In genomic region chr11:106742388-106742841, GRCm38 (mm10) we compare ENCODE assay signal across 9 mouse cellular contexts. TPM values are rescaled to one million over a fixed set of nuclear protein-coding genes. Genes with fewer than 3 reads are reported as not detected.
DNase-seq lines count a peak whose midpoint lies in the region; ATAC-seq and TF ChIP-seq lines count a peak whose summit lies in the region.
"Had no signal": no experiment of that assay in that cellular context is flagged by ENCODE, and none has a peak within 500 bp of the region (broad histone marks: within the 10 kb centered on the region; RNA-seq: fewer than 3 reads in every experiment).

No protein-coding gene starts in this region.

- WGBS in liver, postnatal 0 days (ENCODE audit: insufficient replicate concordance): 46% methylated on average over 6 of the region's 6 CpGs
- WGBS in liver, embryonic 11.5 days: 39% methylated on average over 6 of the region's 6 CpGs

- ATAC-seq in liver, postnatal 0 days: no peak
- ATAC-seq in liver, embryonic 11.5 days (replicated peaks; ENCODE audit: low FRiP score): no peak
- peak; percentile 63; the same call in 1 of the 2 replicates for ATAC-seq in neutrophil, adult 5-6 weeks (ENCODE audit: extremely low read depth, insufficient number of reproducible peaks, low FRiP score, poor library complexity, severe bottlenecking)

- no peak overlapping the region for H3K27ac ChIP-seq in liver, postnatal 0 days (ENCODE audit: low read depth)
- H3K27ac ChIP-seq in liver, embryonic 11.5 days (ENCODE audit: low read depth, low read length): no peak overlapping the region

- no peak for TF ChIP-seq EP300 in liver, postnatal 0 days (IDR thresholded peaks at IDR 0.05; ENCODE audit: low read depth)

- intact Hi-C loops in gastrocnemius, postnatal 14 days (cut with DNase I; ENCODE audit: low total_unique reads): no loop called here

- no peak overlapping the region for H3K4me3 ChIP-seq in liver, postnatal 0 days (ENCODE audit: low read depth, low read length)
- no peak overlapping the region for H3K4me3 ChIP-seq in liver, embryonic 11.5 days (ENCODE audit: low read depth, low read length)

- no peaks in the 10 kb centered on the region for H3K9me3 ChIP-seq in liver, postnatal 0 days (ENCODE audit: low read length)
- H3K9me3 ChIP-seq in liver, embryonic 11.5 days (ENCODE audit: control insufficient read depth, low read length): peaks cover 2% of the 10 kb centered on the region; the same call in 1 of the 2 replicates

- DNase-seq in cerebellum, adult 9-10 months: peak; percentile 34
- DNase-seq in cerebellum, postnatal 25 days: no peak
- no peak for DNase-seq in liver, postnatal 0 days
- DNase-seq in liver, embryonic 11.5 days (ENCODE audit: low spot score): no peak
- peak; percentile 79 for DNase-seq in adipocyte (ENCODE audit: low spot score)
- no peak for DNase-seq in left cerebral cortex, adult 18-20 months (ENCODE audit: low spot score in 2 of 2)
- DNase-seq in gastrocnemius, postnatal 14 days: no peak
- DNase-seq: lung, adult 2 months had no signal

- no peaks in the 10 kb centered on the region for H3K4me1 ChIP-seq in liver, postnatal 0 days (ENCODE audit: insufficient read depth)
- 0 out of 2 replicates have a peak, but pooled peaks cover under 1% of the 10 kb centered on the region for H3K4me1 ChIP-seq in liver, embryonic 11.5 days (replicated peaks; ENCODE audit: control insufficient read depth, insufficient read depth, low read length)

- TF ChIP-seq CTCF in liver, postnatal 0 days (IDR thresholded peaks at IDR 0.05; ENCODE audit: low read depth): peak; percentile 62

- H3K9ac ChIP-seq in liver, postnatal 0 days (replicated peaks): no peak overlapping the region
- no peak overlapping the region for H3K9ac ChIP-seq in liver, embryonic 11.5 days (ENCODE audit: low read depth, low read length)

- H3K27me3 ChIP-seq in liver, postnatal 0 days (ENCODE audit: insufficient read depth, low read length): no peaks in the 10 kb centered on the region
- no peaks in the 10 kb centered on the region for H3K27me3 ChIP-seq in liver, embryonic 11.5 days (replicated peaks; ENCODE audit: control insufficient read depth, insufficient read depth, low read length)

- H3K36me3 ChIP-seq in liver, postnatal 0 days (replicated peaks; ENCODE audit: insufficient read depth, low read length): no peaks in the 10 kb centered on the region
- no peaks in the 10 kb centered on the region for H3K36me3 ChIP-seq in liver, embryonic 11.5 days (ENCODE audit: control insufficient read depth, insufficient read depth, low read length)

- 0 out of 2 replicates have a peak overlapping the region, but pooled peaks have one; percentile 4 for H3K4me2 ChIP-seq in liver, postnatal 0 days (ENCODE audit: low read depth, low read length)
- H3K4me2 ChIP-seq in liver, embryonic 11.5 days: no peak overlapping the region

RNA-seq across cellular contexts. Expression of gene Pecam1, which starts 8.0 kb away (rescaled TPM):
- 9.2 TPM in 2 replicates for polyA plus RNA-seq in liver, postnatal 0 days (2015; fragmentation: Nextera tagmentation; extraction: Ambion mirVana)
- 17.8 and 18.0 TPM in 2 replicates for polyA plus RNA-seq in liver, embryonic 11.5 days (2014; fragmentation: Nextera tagmentation; extraction: Ambion mirVana)
- total RNA-seq in neutrophil, adult 5-6 weeks (2017): 144 and 151 TPM in 2 replicates
- total RNA-seq in left cerebral cortex, adult 18-20 months (2021): 10 to 100 TPM; 19.3 to 20.1 TPM
- total RNA-seq in gastrocnemius, postnatal 14 days (2021): 10 to 100 TPM; 92.5 to 98.5 TPM

RNA-seq across cellular contexts. Expression of gene Milr1, which starts 8.6 kb away (rescaled TPM):
- 4.1 and 5.1 TPM in 2 replicates for polyA plus RNA-seq in liver, postnatal 0 days (2015; fragmentation: Nextera tagmentation; extraction: Ambion mirVana)
- 2.3 and 2.4 TPM in 2 replicates for polyA plus RNA-seq in liver, embryonic 11.5 days (2014; fragmentation: Nextera tagmentation; extraction: Ambion mirVana)
- 63.2 and 73.4 TPM in 2 replicates for total RNA-seq in neutrophil, adult 5-6 weeks (2017)
- under 1 TPM in 1 of 2 experiments, not detected in 1; 0.49 TPM for total RNA-seq in left cerebral cortex, adult 18-20 months (2021)
- under 1 TPM; 0.55 to 0.84 TPM for total RNA-seq in gastrocnemius, postnatal 14 days (2021)

RNA-seq across cellular contexts. Expression of gene Polg2, which starts 36.9 kb away (rescaled TPM):
- 7.9 and 8.4 TPM in 2 replicates for polyA plus RNA-seq in liver, postnatal 0 days (2015; fragmentation: Nextera tagmentation; extraction: Ambion mirVana)
- 9.3 and 10.9 TPM in 2 replicates for polyA plus RNA-seq in liver, embryonic 11.5 days (2014; fragmentation: Nextera tagmentation; extraction: Ambion mirVana)
- total RNA-seq in neutrophil, adult 5-6 weeks (2017): 83.1 and 88.6 TPM in 2 replicates
- 1 to 10 TPM; 3.0 TPM for total RNA-seq in left cerebral cortex, adult 18-20 months (2021)
- 1 to 10 TPM; 3.1 to 3.5 TPM for total RNA-seq in gastrocnemius, postnatal 14 days (2021)

RNA-seq across cellular contexts. Expression of gene Ddx5, which starts 46.6 kb away (rescaled TPM):
- 114 and 115 TPM in 2 replicates for polyA plus RNA-seq in liver, postnatal 0 days (2015; fragmentation: Nextera tagmentation; extraction: Ambion mirVana)
- 288 and 310 TPM in 2 replicates for polyA plus RNA-seq in liver, embryonic 11.5 days (2014; fragmentation: Nextera tagmentation; extraction: Ambion mirVana)
- 3,680 and 4,160 TPM in 2 replicates for total RNA-seq in neutrophil, adult 5-6 weeks (2017)
- 100 to 1,000 TPM; 670 TPM for total RNA-seq in left cerebral cortex, adult 18-20 months (2021)
- total RNA-seq in gastrocnemius, postnatal 14 days (2021): 100 to 1,000 TPM; 203 to 252 TPM

RNA-seq across cellular contexts. Expression of gene Cep95, which starts 46.6 kb away (rescaled TPM):
- 4.6 and 5.1 TPM in 2 replicates for polyA plus RNA-seq in liver, postnatal 0 days (2015; fragmentation: Nextera tagmentation; extraction: Ambion mirVana)
- polyA plus RNA-seq in liver, embryonic 11.5 days (2014; fragmentation: Nextera tagmentation; extraction: Ambion mirVana): 18.6 and 21.1 TPM in 2 replicates
- 73.4 and 82.5 TPM in 2 replicates for total RNA-seq in neutrophil, adult 5-6 weeks (2017)
- 10 to 100 TPM in 1 of 2 experiments, 1 to 10 TPM in 1; 8.3 to 10.8 TPM for total RNA-seq in left cerebral cortex, adult 18-20 months (2021)
- 1 to 10 TPM; 4.9 to 5.0 TPM for total RNA-seq in gastrocnemius, postnatal 14 days (2021)

Comparison
In these comparisons a context has a peak if more than half of its experiments do, and no peak if none do; other contexts are left out.
1. DNase-seq: peak in cerebellum, adult 9-10 months (single experiment) and adipocyte (single experiment); none in cerebellum, postnatal 25 days (0 of 2), liver, postnatal 0 days (single experiment), liver, embryonic 11.5 days (single experiment), left cerebral cortex, adult 18-20 months (0 of 2) and gastrocnemius, postnatal 14 days (single experiment).
2. RNA of gene Milr1, which starts 8.6 kb away (total RNA-seq): 63.2 to 73.4 TPM in neutrophil, adult 5-6 weeks; 0.55 to 0.84 TPM in gastrocnemius, postnatal 14 days and 0.49 TPM in left cerebral cortex, adult 18-20 months; every median in the first group is over 10 times any median in the second.
3. RNA of gene Polg2, which starts 36.9 kb away (total RNA-seq): 83.1 to 88.6 TPM in neutrophil, adult 5-6 weeks; 3.1 to 3.5 TPM in gastrocnemius, postnatal 14 days and 3.0 TPM in left cerebral cortex, adult 18-20 months; every median in the first group is over 10 times any median in the second.